Mouse (Mus musculus): ENCODE data around the gene Sh2d5. TPM values are rescaled to one million over a fixed set of nuclear protein-coding genes. Genes with fewer than 3 reads are reported as not detected.

Gene Sh2d5
- polyA plus RNA-seq, 1 experiment from 2014 or later: 21.6 TPM

DNA sequence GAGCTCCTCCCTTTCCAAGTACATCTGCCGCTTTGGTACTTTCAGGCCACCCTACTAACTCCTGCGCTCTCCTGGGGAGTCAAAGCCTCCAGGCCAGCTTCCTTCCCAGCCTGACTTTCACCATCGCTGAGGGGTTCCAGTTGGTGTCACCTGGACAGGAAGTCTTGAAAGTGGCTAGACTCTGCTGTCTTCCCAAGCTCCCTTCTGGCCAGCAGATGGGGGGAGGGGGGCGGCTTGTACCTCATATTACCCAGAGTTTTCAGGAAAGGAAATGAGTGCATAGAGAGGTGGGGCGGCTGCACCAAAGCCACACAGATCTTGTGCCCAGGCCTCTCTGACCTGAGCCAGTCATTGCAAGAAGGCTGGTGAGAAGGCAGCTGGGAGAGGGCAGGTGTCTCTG is 2.0 kb downstream of the Sh2d5 start:
- ATAC-seq: no peak
- H3K4me1 ChIP-seq (ENCODE audit: control insufficient read depth, insufficient read depth, low read depth, low read length): peaks cover 28% of the 10 kb centered on the region
- H3K36me3 ChIP-seq (ENCODE audit: control insufficient read depth, insufficient read depth, low read length): no peaks in the 10 kb centered on the region
- 19% methylated on average over 5 of the region's 5 CpGs for WGBS
- H3K27ac ChIP-seq (ENCODE audit: low read depth, low read length): no peak overlapping the region
- H3K27me3 ChIP-seq (replicated peaks; ENCODE audit: control insufficient read depth, insufficient read depth, low read length): no peaks in the 10 kb centered on the region; the same call in 1 of the 2 replicates
- H3K4me2 ChIP-seq (ENCODE audit: low read length): peak overlapping the region; percentile 87
- H3K9me3 ChIP-seq (ENCODE audit: control insufficient read depth, low read length): no peaks in the 10 kb centered on the region
- peak overlapping the region; percentile 69 for H3K4me3 ChIP-seq (ENCODE audit: low read length)
- H3K9ac ChIP-seq (ENCODE audit: low read depth, low read length): peak overlapping the region; percentile 76

DNA sequence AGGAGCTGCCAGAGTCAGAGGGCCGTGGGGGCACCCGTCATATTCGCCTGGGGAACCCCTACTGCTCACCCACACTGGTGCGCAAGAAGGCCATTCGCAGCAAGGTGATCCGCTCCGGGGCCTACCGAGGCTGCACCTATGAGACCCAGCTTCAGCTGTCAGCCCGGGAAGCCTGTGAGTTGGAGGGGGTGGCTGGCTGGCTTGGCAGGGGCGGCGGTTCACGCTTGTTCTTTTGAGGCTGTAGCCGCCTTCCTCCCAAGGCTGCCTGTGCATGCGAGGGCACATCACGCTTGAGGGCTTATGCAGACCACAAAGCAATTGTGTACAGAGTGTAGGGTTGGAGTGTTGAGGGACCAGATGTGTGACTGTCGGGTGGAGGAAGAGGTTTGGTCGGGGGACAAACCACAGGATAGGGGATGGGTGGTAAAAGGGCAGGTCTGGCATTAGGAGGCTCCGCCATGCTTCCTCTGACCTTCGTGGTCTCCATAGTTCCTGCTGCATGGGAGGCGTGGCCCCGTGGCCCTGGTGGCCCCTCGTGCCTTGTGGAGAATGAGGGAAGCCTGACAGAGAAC is 7.0 kb downstream of the Sh2d5 start:
- H3K4me1 ChIP-seq (ENCODE audit: control insufficient read depth, insufficient read depth, low read depth, low read length): peaks cover 11% of the 10 kb centered on the region

DNA sequence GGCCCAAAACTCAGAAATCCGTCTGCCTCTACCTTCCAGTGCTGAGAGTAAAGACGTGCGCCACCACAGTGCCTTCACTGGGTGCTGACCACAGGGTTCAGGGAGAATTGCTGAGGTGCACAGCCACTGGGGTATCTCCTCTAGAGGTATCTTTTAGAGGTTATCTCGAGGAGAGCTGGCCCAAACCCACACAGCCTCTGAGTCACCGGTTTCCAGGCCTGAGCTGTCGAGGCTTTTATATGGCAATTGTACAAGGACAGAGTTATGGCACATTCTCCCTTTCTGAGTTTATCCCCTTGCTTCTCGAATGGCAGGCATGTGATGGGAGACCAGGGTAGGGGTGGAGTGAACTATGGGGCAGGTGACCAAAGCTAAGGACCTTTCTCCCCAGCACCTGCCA is 8.5 kb downstream of the Sh2d5 start:
- 84% methylated on average over 7 of the region's 7 CpGs for WGBS
- Histone ChIP-seq H3K9me3 (ENCODE audit: control insufficient read depth, low read length) (no peaks in the 10 kb centered on the region), H3K9ac (ENCODE audit: low read depth, low read length) (no peak overlapping the region), H3K27ac (ENCODE audit: low read depth, low read length) (no peak overlapping the region), H3K4me3 (ENCODE audit: low read length) (no peak overlapping the region), H3K36me3 (ENCODE audit: control insufficient read depth, insufficient read depth, low read length) (0 out of 2 replicates have a peak, but pooled peaks cover 3% of the 10 kb centered on the region), H3K27me3 (replicated peaks; ENCODE audit: control insufficient read depth, insufficient read depth, low read length) (no peaks in the 10 kb centered on the region; the same call in 1 of the 2 replicates), H3K4me1 (ENCODE audit: control insufficient read depth, insufficient read depth, low read depth, low read length) (peaks cover 11% of the 10 kb centered on the region), H3K4me2 (ENCODE audit: low read length) (no peak overlapping the region)
- ATAC-seq: no peak

More for the DNA sequence above, 7.0 kb downstream of the Sh2d5 start:
- ATAC-seq: no peak
- Histone ChIP-seq H3K9ac (ENCODE audit: low read depth, low read length) (no peak overlapping the region), H3K4me3 (ENCODE audit: low read length) (no peak overlapping the region), H3K36me3 (ENCODE audit: control insufficient read depth, insufficient read depth, low read length) (0 out of 2 replicates have a peak, but pooled peaks cover 3% of the 10 kb centered on the region), H3K9me3 (ENCODE audit: control insufficient read depth, low read length) (no peaks in the 10 kb centered on the region), H3K27ac (ENCODE audit: low read depth, low read length) (no peak overlapping the region), H3K4me2 (ENCODE audit: low read length) (no peak overlapping the region), H3K27me3 (replicated peaks; ENCODE audit: control insufficient read depth, insufficient read depth, low read length) (no peaks in the 10 kb centered on the region; the same call in 1 of the 2 replicates)
- 83% methylated on average over 22 of the region's 22 CpGs for WGBS

DNA sequence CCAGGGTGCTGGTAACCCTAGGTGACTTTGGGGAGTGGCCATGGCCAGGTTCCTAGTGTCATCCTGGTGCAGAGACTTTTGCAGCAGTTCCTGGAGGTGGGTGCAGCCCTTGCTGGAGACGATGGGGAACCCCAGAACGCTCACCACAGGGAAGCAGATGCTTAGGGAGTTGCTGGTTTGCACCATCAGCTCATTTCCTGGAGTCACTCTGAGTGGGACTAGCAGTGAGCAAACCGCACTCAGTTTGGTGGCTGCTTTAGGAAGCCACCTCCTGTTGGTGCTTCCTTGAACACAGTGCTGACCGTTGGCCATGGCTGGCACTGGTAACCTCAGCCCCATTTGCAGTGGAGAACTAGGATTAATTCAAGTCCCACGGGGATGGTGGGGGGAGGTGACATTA is 9.3 kb downstream of the Sh2d5 start:
- ATAC-seq: no peak
- no peak overlapping the region for H3K4me3 ChIP-seq (ENCODE audit: low read length)
- WGBS: 90% methylated on average over 5 of the region's 5 CpGs
- no peak overlapping the region for H3K27ac ChIP-seq (ENCODE audit: low read depth, low read length)
- H3K4me1 ChIP-seq (ENCODE audit: control insufficient read depth, insufficient read depth, low read depth, low read length): peaks cover 11% of the 10 kb centered on the region
- H3K9ac ChIP-seq (ENCODE audit: low read depth, low read length): no peak overlapping the region
- H3K4me2 ChIP-seq (ENCODE audit: low read length): no peak overlapping the region
- 0 out of 2 replicates have a peak, but pooled peaks cover 3% of the 10 kb centered on the region for H3K36me3 ChIP-seq (ENCODE audit: control insufficient read depth, insufficient read depth, low read length)
- H3K27me3 ChIP-seq (replicated peaks; ENCODE audit: control insufficient read depth, insufficient read depth, low read length): no peaks in the 10 kb centered on the region
- H3K9me3 ChIP-seq (ENCODE audit: control insufficient read depth, low read length): no peaks in the 10 kb centered on the region

DNA sequence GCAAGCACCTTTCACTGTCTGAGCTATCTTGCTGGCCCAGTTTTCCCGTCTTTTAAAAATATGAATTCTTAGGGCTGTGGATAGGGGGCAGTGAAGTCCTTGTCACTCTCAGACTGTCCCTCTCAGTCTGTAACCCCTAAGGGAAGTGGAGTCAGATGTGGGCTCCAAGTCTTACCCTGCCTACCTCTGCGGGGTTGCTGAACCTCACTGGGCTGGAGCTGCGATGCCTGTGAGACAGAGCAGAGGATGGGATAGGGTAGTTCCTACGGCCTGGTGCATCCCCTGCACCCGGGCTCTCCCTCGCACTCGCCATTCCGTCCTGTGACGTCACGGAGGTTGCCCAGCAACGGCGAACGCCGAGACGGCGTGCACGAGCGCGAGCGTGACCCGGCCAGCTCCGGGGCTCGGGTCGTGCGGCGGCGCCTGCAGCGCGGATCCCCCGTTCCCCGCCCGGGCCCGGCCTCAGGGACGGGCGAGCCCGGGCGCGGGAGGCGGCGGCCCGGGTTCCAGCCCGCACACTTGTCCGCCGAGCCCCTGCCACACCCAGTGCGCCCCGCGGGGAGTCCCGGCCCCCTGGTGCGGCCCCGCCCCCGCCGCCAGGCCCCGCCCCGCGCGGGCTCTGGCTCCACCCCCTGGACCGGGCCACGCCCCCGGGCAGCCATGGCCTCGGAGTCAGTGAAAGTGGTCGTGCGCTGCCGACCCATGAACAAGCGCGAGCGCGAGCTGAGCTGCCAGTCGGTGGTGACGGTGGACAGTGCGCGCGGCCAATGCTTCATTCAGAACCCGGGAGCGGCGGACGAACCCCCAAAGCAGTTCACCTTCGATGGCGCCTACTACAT is 11.9 kb downstream of the Sh2d5 start:
- Histone ChIP-seq H3K4me2 (ENCODE audit: low read length) (peak overlapping the region; percentile 91), H3K4me1 (ENCODE audit: control insufficient read depth, insufficient read depth, low read depth, low read length) (peaks cover 11% of the 10 kb centered on the region), H3K27me3 (replicated peaks; ENCODE audit: control insufficient read depth, insufficient read depth, low read length) (no peaks in the 10 kb centered on the region), H3K9ac (ENCODE audit: low read depth, low read length) (peak overlapping the region; percentile 69), H3K36me3 (ENCODE audit: control insufficient read depth, insufficient read depth, low read length) (0 out of 2 replicates have a peak, but pooled peaks cover 3% of the 10 kb centered on the region), H3K9me3 (ENCODE audit: control insufficient read depth, low read length) (no peaks in the 10 kb centered on the region), H3K27ac (ENCODE audit: low read depth, low read length) (peak overlapping the region; percentile 66), H3K4me3 (ENCODE audit: low read length) (peak overlapping the region; percentile 81)
- WGBS: under 1% methylated on average over 61 of the region's 78 CpGs
- ATAC-seq: peak; percentile 95

DNA sequence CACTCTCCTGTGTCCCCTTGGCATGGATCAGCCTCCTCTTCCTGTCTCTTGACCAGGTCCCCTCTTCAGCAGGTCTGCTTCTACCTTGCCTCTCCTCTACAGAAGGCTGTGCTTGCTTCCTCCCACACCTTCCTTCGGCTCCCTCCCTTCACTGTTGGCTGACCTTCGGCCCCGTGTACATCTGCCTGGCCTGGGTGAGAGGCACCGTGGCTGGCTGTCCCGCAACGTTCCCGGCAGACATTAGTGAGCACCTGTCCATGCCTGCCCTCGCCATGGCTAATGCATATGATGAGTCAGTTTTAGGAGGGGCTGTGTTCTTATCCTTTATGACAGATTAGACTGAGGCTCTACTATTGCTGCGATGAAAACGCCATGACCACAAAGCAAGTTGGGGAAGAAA is 17.7 kb downstream of the Sh2d5 start:
- Histone ChIP-seq H3K27ac (ENCODE audit: low read depth, low read length) (no peak overlapping the region), H3K9me3 (ENCODE audit: control insufficient read depth, low read length) (no peaks in the 10 kb centered on the region), H3K4me2 (ENCODE audit: low read length) (no peak overlapping the region), H3K36me3 (ENCODE audit: control insufficient read depth, insufficient read depth, low read length) (no peaks in the 10 kb centered on the region), H3K27me3 (replicated peaks; ENCODE audit: control insufficient read depth, insufficient read depth, low read length) (no peaks in the 10 kb centered on the region), H3K9ac (ENCODE audit: low read depth, low read length) (no peak overlapping the region), H3K4me3 (ENCODE audit: low read length) (no peak overlapping the region), H3K4me1 (ENCODE audit: control insufficient read depth, insufficient read depth, low read depth, low read length) (peaks cover 5% of the 10 kb centered on the region)
- WGBS: 95% methylated on average over 10 of the region's 10 CpGs
- ATAC-seq: no peak

DNA sequence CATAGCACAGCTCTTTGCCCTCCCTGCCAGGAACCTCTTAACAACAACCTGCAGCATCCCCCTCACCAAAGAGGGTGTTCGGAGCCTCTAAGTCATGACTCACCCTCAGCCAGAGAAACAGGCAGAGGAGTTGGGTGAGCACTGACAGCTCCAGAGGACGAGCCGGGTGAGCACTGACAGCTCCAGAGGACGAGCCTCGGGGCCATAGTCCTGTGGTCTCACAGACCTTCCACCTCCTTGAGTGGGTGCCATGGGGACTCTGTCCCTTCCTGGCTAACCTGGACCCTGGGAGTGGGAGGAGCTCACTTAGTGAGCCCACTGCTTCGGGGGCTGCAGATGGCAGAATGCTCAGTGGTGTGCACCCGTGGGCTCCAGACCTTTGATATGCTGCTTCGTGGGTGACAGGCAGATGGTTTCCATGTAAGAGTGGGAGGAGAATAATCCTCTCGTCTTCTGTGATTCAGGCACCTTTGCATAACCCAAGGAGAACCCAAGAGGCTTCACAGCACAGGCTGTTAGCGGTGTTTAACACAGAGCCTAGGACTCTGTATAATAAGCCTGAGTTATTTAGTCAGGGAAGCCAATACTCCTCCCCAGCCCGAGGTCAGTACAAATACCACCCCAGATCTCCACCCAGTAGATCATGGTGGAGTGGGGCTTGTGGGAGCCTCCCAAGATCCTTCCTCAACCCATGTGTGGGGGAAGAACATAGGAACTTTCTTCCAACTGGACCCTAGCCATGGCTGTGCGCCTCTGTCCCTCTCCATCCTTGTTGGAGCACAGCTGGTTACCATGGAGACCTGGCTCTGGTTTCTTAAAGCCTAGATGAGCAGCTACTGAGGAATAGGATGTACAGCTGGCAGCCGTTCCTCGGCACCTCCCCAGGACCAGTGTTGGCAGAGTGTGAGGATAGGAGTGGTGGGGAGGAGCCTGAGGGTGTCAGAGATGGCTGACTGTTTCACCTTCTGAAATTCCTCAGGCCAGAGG is 22.1 kb downstream of the Sh2d5 start:
- Histone ChIP-seq H3K36me3 (ENCODE audit: control insufficient read depth, insufficient read depth, low read length) (no peaks in the 10 kb centered on the region), H3K27ac (ENCODE audit: low read depth, low read length) (no peak overlapping the region), H3K4me2 (ENCODE audit: low read length) (no peak overlapping the region), H3K4me1 (ENCODE audit: control insufficient read depth, insufficient read depth, low read depth, low read length) (peaks cover 3% of the 10 kb centered on the region), H3K27me3 (replicated peaks; ENCODE audit: control insufficient read depth, insufficient read depth, low read length) (no peaks in the 10 kb centered on the region), H3K4me3 (ENCODE audit: low read length) (no peak overlapping the region), H3K9ac (ENCODE audit: low read depth, low read length) (no peak overlapping the region), H3K9me3 (ENCODE audit: control insufficient read depth, low read length) (no peaks in the 10 kb centered on the region)
- 64% methylated on average over 14 of the region's 14 CpGs for WGBS
- peak; percentile 77 for ATAC-seq

DNA sequence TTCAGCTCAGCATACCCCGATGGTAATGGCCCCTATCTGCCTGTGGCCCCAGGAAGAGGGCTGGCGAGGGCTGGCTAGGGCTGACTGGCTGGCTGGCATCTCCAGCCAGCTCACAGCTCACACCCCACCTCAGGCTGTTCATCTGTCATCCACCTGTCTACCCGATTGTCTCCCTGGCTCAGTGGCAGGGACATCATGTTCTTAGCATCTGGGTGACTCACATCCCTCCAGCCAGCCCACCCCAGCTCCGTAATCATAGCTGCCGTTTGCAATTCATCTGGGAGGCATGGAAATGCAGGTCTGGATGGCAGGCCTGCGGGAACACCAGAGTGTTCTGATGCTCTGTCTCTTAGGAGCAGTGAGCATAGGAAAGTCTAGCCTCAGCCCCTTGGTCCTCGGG is 28.1 kb downstream of the Sh2d5 start:
- WGBS: 63% methylated on average over 7 of the region's 7 CpGs
- Histone ChIP-seq H3K9ac (ENCODE audit: low read depth, low read length) (no peak overlapping the region), H3K9me3 (ENCODE audit: control insufficient read depth, low read length) (no peaks in the 10 kb centered on the region), H3K27ac (ENCODE audit: low read depth, low read length) (no peak overlapping the region), H3K4me2 (ENCODE audit: low read length) (no peak overlapping the region), H3K4me3 (ENCODE audit: low read length) (no peak overlapping the region), H3K4me1 (ENCODE audit: control insufficient read depth, insufficient read depth, low read depth, low read length) (no peaks in the 10 kb centered on the region), H3K27me3 (replicated peaks; ENCODE audit: control insufficient read depth, insufficient read depth, low read length) (no peaks in the 10 kb centered on the region), H3K36me3 (ENCODE audit: control insufficient read depth, insufficient read depth, low read length) (no peaks in the 10 kb centered on the region)
- 0 out of 2 replicates have a peak, but pooled peaks have one; percentile 31 for ATAC-seq
